Mouse (Mus musculus) ES-E14 (cell line): ENCODE measurements around the gene Gzme. TPM values are rescaled to one million over a fixed set of nuclear protein-coding genes. Genes with fewer than 3 reads are reported as not detected.

Source experiments
- DNase-seq: peaks from one replicate; pipeline ENCODE4 v3.0.0-alpha.2; 2013; ENCODE audit warnings: low read depth, low spot score
- H3K27ac ChIP-seq: 2 replicates; pipeline ENCODE4 v1.5.1; 2012; ENCODE audit warnings: low read depth, mild to moderate bottlenecking, low read length, moderate library complexity, mixed read lengths; ENCODE audit not compliant: poor library complexity, insufficient read depth, severe bottlenecking
- H3K36me3 ChIP-seq: 2 replicates; pipeline ENCODE4 v1.6.1; 2012; ENCODE audit warnings: mild to moderate bottlenecking, low read length, moderate library complexity, mixed read lengths; ENCODE audit not compliant: control insufficient read depth, poor library complexity, insufficient read depth, severe bottlenecking
- H3K4me1 ChIP-seq, 2 experiments: fragments of 150-350 bp in 1 of 2; sonication (generic) in 1 of 2; 2 replicates each; pipeline ENCODE4 v1.6.1; 2012; ENCODE audit warnings: low read length in 2 of 2, mild to moderate bottlenecking in 1 of 2, mixed read lengths in 1 of 2; ENCODE audit not compliant: control insufficient read depth in 2 of 2, insufficient read depth in 2 of 2, poor library complexity in 1 of 2
- H3K4me3 ChIP-seq, 2 experiments: fragments of 150-350 bp in 1 of 2; sonication (generic) in 1 of 2; 2 replicates each; pipeline ENCODE4 v1.5.1; 2012; ENCODE audit warnings: low read length in 2 of 2, low read depth in 1 of 2, mild to moderate bottlenecking in 1 of 2, mixed read lengths in 1 of 2; ENCODE audit not compliant: insufficient read depth in 1 of 2, poor library complexity in 1 of 2, severe bottlenecking in 1 of 2
- H3K9ac ChIP-seq: 2 replicates; pipeline ENCODE4 v1.6.1; 2012; ENCODE audit warnings: low read depth, mild to moderate bottlenecking, low read length, mixed read lengths; ENCODE audit not compliant: poor library complexity, insufficient read depth, severe bottlenecking
- H3K9me3 ChIP-seq: fragments of 150-350 bp; sonication (generic); 2 replicates; pipeline ENCODE4 v1.6.1; 2012; ENCODE audit warnings: low read depth, mild to moderate bottlenecking, low read length; ENCODE audit not compliant: control insufficient read depth, insufficient read depth
- CHD2 ChIP-seq: IDR thresholded peaks from 2 replicates; pipeline ENCODE4 v1.6.1; 2014; ENCODE audit warnings: mild to moderate bottlenecking, low read depth, low read length, inconsistent platforms
- HCFC1 ChIP-seq: IDR thresholded peaks from 2 replicates; pipeline ENCODE4 v1.6.1; 2012; ENCODE audit warnings: low read length, inconsistent platforms, borderline replicate concordance; ENCODE audit not compliant: insufficient read depth
- MAFK ChIP-seq: IDR thresholded peaks from 2 replicates; pipeline ENCODE4 v1.6.1; 2014; ENCODE audit warnings: mild to moderate bottlenecking, low read depth, low read length, inconsistent platforms; ENCODE audit not compliant: insufficient read depth
- ZC3H11A ChIP-seq: IDR thresholded peaks from 2 replicates; pipeline ENCODE4 v1.6.1; 2012; ENCODE audit warnings: low read depth, mild to moderate bottlenecking, inconsistent platforms, low read length, borderline replicate concordance
- ZNF384 ChIP-seq: IDR thresholded peaks from 2 replicates; pipeline ENCODE4 v1.6.1; 2012; ENCODE audit warnings: low read depth, low read length, inconsistent platforms
- in situ Hi-C, 2 experiments: fragments of 600-800 bp; cut with MboI; formaldehyde crosslinking; loops; one replicate each; pipeline ENCODE4 v1.15.1; 2025; ENCODE audit warnings: low sequenced_read_pairs in 2 of 2, inconsistent platforms in 1 of 2; ENCODE audit not compliant: unreplicated experiment in 2 of 2
- total RNA-seq: library from RNA; depleted of rRNA; stranded (reverse); fragments of 300-350 nt; gene quantifications from 2 replicates; pipeline ENCODE4 v1.2.3, GENCODE M21; 2012

Gzme gene
- total RNA-seq, 1 experiment = 0.98 TPM

DNA sequence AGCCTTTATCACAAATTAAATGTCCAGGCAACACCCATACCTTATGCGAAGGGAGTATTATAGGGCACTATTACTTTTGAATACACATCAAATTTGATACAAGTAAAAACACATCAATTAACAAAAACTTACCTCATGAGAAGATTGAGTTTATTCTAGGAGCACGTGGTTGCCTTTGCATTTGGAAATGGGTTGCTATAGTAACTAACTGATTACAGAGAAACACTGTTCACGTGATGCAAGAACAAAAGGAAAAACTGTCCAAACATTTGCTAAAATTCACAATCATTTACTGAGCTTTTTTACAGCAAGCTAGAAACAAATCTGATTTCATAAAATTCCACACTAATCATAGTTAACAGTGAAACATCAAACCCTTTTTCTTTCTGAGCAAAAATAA is 17.0 kb downstream of the Gzme start:
- TF ChIP-seq ZNF384 (no peak), ZC3H11A (no peak), MAFK (no peak), CHD2 (no peak), HCFC1 (no peak)
- H3K36me3 ChIP-seq = no peaks in the 10 kb centered on the region
- no peak overlapping the region for H3K9ac ChIP-seq
- H3K4me1 ChIP-seq = no peaks in the 10 kb centered on the region
- in situ Hi-C loops = no loop called here
- H3K9me3 ChIP-seq = no peaks in the 10 kb centered on the region
- H3K27ac ChIP-seq = no peak overlapping the region
- H3K4me3 ChIP-seq = no peak overlapping the region
- no peak for DNase-seq

DNA sequence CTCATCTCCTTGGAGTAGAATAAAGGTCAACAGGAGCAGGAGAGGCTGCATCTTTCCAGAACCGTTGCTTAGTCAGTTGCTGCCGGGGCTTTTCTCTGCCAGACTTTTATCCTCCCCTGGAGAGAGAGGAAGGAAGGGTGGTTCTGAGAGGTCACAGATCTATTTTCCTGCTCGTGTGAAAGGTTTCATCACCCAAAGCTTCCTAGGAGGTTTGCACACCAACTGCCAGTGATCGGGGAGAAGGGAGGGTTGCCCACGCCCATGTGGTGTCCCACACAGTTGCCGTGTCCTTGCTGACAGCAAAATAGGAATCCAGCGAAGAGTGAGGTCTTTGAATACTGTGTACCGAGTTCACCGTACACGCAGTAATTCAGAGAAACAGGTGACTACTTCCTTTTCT is 18.0 kb downstream of the Gzme start, which contains the start of gene Ctsg:
TSS of gene Ctsg (minus strand) at position 189 of the 400 bp plus-strand sequence.
- H3K36me3 ChIP-seq = no peaks in the 10 kb centered on the region
- H3K9me3 ChIP-seq = no peaks in the 10 kb centered on the region
- in situ Hi-C loops = no loop called here
- H3K9ac ChIP-seq = no peak within 1 kb of the TSS
- H3K4me1 ChIP-seq = no peaks in the 10 kb centered on the region
- H3K4me3 ChIP-seq = no peak within 1 kb of the TSS
- H3K27ac ChIP-seq = no peak within 1 kb of the TSS
- DNase-seq = no peak
- TF ChIP-seq HCFC1 = no peak
- no peak for TF ChIP-seq ZNF384
- TF ChIP-seq CHD2 = no peak
- TF ChIP-seq MAFK = no peak
- TF ChIP-seq ZC3H11A = no peak

DNA sequence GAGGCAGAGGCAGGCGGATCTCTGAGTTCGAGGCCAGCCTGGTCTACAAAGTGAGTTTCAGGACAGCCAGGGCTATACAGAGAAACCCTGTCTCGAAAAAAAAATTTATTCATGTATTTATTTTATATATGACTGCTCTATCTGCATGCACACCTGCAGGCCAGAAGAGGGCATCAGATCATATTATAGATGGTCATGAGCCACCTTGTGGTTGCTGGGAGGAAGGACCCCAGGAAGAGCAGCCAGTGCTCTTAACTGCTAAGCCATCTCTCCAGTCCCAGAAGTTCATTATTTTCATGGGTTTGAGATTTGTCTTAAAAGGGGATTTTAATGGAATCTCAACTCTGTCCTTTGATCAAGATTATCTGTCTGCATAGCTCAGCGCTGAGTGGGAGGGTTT is 21.5 kb downstream of the Gzme start:
- H3K4me3 ChIP-seq = no peak overlapping the region
- no peaks in the 10 kb centered on the region for H3K36me3 ChIP-seq
- H3K4me1 ChIP-seq = no peaks in the 10 kb centered on the region
- no peak overlapping the region for H3K9ac ChIP-seq
- in situ Hi-C loops = no loop called here
- H3K27ac ChIP-seq = no peak overlapping the region
- no peaks in the 10 kb centered on the region for H3K9me3 ChIP-seq
- TF ChIP-seq ZC3H11A = peak; percentile 55; the same call in 1 of the 2 replicates
- peak; percentile 47; the same call in 1 of the 2 replicates for TF ChIP-seq ZNF384
- TF ChIP-seq HCFC1 = no peak
- no peak for TF ChIP-seq MAFK
- DNase-seq = peak; percentile 33

DNA sequence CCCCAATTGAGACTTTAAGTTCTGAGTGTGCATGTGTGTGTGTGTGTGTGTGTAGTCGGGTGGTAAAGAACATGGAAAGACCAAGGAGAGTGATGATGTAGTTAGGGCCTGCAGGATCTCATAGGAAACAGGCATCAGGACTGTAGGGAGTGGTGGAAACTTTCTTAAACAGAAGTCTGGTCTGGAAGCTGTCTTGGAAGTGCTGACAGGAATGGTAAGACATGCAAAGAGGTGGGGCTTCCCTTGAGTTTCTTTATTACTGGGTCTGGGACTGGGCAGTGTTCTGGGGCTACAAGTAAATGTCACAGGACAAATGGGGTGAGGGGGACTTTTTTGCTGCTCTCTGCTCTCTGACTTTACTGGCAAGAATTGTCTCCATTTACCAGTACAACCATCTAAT is 22.8 kb downstream of the Gzme start:
- H3K9me3 ChIP-seq = no peaks in the 10 kb centered on the region
- H3K36me3 ChIP-seq = no peaks in the 10 kb centered on the region
- no peak overlapping the region for H3K4me3 ChIP-seq
- in situ Hi-C loops = no loop called here
- no peak overlapping the region for H3K9ac ChIP-seq
- no peaks in the 10 kb centered on the region for H3K4me1 ChIP-seq
- DNase-seq = no peak
- no peak for TF ChIP-seq ZNF384
- no peak for TF ChIP-seq HCFC1
- no peak for TF ChIP-seq CHD2
- TF ChIP-seq MAFK = no peak
- no peak for TF ChIP-seq ZC3H11A
- H3K27ac ChIP-seq = no peak overlapping the region

DNA sequence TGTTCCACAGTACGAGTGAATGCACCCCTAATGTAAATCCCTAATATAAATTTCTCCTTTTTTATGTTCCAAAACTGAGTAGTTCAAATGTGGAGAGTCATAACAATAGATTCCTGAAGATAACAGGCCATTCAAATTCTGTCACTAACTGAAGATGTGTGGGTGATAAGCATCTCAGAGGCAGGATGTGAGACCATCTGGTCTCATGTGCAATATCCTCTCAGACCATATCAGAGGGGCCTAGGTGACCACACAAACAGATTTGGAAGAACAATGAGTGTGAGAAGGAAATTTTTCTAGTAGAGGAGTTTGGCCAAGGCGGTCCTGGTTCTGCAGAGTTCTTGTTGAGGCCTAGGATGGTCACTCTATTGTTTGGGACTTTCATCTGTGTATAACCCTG is 27.1 kb downstream of the Gzme start:
- Histone ChIP-seq H3K9me3 (no peaks in the 10 kb centered on the region), H3K27ac (no peak overlapping the region), H3K36me3 (no peaks in the 10 kb centered on the region), H3K4me1 (no peaks in the 10 kb centered on the region), H3K9ac (no peak overlapping the region), H3K4me3 (no peak overlapping the region)
- no peak for DNase-seq
- in situ Hi-C loops = no loop called here
- TF ChIP-seq ZC3H11A = no peak
- TF ChIP-seq CHD2 = no peak
- no peak for TF ChIP-seq HCFC1
- TF ChIP-seq ZNF384 = no peak
